Mouse (Mus musculus) bone marrow, adult 2 months (tissue): ENCODE measurements around the gene 3110009E18Rik. TPM values are rescaled to one million over a fixed set of nuclear protein-coding genes. Genes with fewer than 3 reads are reported as not detected.

ENCODE experiments used
- H3K27ac ChIP-seq: fragments of 200-500 bp; 2 replicates; pipeline ENCODE4 v1.5.1; 2012; ENCODE audit warnings: low read depth, mild to moderate bottlenecking, control low read depth, inconsistent platforms, low read length; ENCODE audit not compliant: control insufficient read depth, poor library complexity, insufficient read depth
- H3K4me1 ChIP-seq: fragments of 200-500 bp; 2 replicates; pipeline ENCODE4 v1.6.1; 2011; ENCODE audit warnings: low read length; ENCODE audit not compliant: control insufficient read depth, insufficient read depth
- H3K4me3 ChIP-seq: fragments of 200-500 bp; replicated peaks from 2 replicates; pipeline ENCODE3; 2011; ENCODE audit warnings: mild to moderate bottlenecking, low read depth, low read length, control low read depth; ENCODE audit not compliant: control insufficient read depth
- CTCF ChIP-seq: fragments of 200-500 bp; IDR thresholded peaks from 2 replicates; pipeline ENCODE4 v1.5.1; 2011; ENCODE audit warnings: low read length, control low read depth; ENCODE audit not compliant: control insufficient read depth, insufficient read depth
- POLR2A ChIP-seq: fragments of 200-500 bp; IDR thresholded peaks from 2 replicates; pipeline ENCODE4 v1.6.1; 2011; ENCODE audit warnings: low read depth, mild to moderate bottlenecking, control low read depth, low read length, borderline replicate concordance; ENCODE audit not compliant: control insufficient read depth
- WGBS: fragments of 180-500 bp; shearing (Covaris S2); methylation state at CpG from one replicate; pipeline ENCODE4 v1.1.7; 2018; 5-methylcytosine and 5-hydroxymethylcytosine counted together
- polyA plus RNA-seq: library from polyadenylated mRNA; stranded (reverse); fragments of >200 nt; gene quantifications from 2 replicates; pipeline ENCODE4 v1.2.4, GENCODE M21; 2011; ENCODE audit warnings: low replicate concordance; ENCODE audit not compliant: missing spikeins, insufficient read depth, insufficient read length

3110009E18Rik gene
- polyA plus RNA-seq, 1 experiment, result 5.6 TPM

DNA sequence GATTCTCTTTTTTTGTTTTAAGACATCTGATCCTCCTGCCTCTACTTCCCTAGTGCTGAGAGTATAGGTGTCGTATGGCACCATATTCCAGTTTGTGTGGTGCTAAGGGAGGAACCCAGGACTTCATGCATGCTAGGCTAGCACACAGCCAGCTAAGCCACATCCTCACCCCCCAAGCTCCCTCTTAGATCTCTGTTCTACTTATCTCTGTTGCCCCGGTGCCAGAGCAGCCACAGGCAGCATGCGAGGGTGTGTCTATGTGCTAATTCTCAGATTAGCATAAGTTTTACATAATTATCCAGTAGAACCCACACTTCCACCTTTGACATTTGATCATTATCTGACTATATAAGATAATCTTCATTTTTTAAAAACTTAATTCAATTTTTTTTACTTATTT, 26.1 kb upstream of the 3110009E18Rik start:
- H3K4me3 ChIP-seq, result no peak overlapping the region
- no peak for TF ChIP-seq CTCF
- TF ChIP-seq POLR2A, result no peak
- 28% methylated on average over 3 of the region's 3 CpGs for WGBS
- H3K4me1 ChIP-seq, result no peaks in the 10 kb centered on the region; the same call in none of the 2 replicates
- H3K27ac ChIP-seq, result no peak overlapping the region

GRCm38 (mm10) chr1:120098327-120098726, 22.7 kb upstream of the 3110009E18Rik start:
- Histone ChIP-seq H3K4me3 (no peak overlapping the region), H3K4me1 (peaks cover 2% of the 10 kb centered on the region; the same call in 1 of the 2 replicates), H3K27ac (no peak overlapping the region)
- WGBS, result 10% methylated on average over 7 of the region's 7 CpGs
- TF ChIP-seq POLR2A (no peak), CTCF (peak; percentile 68)

DNA sequence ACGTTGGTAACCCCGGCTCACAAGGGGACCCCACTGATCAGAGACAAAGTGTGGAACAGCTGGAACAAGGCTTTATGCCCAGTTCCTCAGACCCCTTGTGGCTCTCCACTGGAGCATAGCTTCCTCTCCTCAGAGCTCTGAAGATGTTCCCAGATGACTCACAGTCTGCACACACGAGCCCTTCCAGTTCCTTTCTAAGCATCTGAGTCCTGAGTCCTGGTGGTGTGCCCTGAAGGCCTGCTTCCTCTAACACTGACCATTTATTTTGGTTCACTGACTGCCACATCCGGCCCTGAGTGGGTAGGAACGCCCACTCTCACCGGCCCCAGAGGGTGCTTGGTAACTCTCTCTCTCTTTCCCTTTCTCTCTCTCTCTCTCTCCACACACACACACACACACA, 21.5 kb upstream of the 3110009E18Rik start:
- H3K27ac ChIP-seq, result peak overlapping the region; percentile 65
- H3K4me3 ChIP-seq, result no peak overlapping the region
- TF ChIP-seq POLR2A (no peak), CTCF (no peak)
- WGBS, result 15% methylated on average over 6 of the region's 6 CpGs
- peaks cover 2% of the 10 kb centered on the region; the same call in 1 of the 2 replicates for H3K4me1 ChIP-seq

GRCm38 (mm10) chr1:120100456-120101226, 20.3 kb upstream of the 3110009E18Rik start:
- H3K27ac ChIP-seq, result peak overlapping the region; percentile 19; the same call in 1 of the 2 replicates
- WGBS, result 56% methylated on average over 8 of the region's 8 CpGs
- no peak overlapping the region for H3K4me3 ChIP-seq
- peaks cover 2% of the 10 kb centered on the region; the same call in 1 of the 2 replicates for H3K4me1 ChIP-seq
- no peak for TF ChIP-seq CTCF
- no peak for TF ChIP-seq POLR2A

DNA sequence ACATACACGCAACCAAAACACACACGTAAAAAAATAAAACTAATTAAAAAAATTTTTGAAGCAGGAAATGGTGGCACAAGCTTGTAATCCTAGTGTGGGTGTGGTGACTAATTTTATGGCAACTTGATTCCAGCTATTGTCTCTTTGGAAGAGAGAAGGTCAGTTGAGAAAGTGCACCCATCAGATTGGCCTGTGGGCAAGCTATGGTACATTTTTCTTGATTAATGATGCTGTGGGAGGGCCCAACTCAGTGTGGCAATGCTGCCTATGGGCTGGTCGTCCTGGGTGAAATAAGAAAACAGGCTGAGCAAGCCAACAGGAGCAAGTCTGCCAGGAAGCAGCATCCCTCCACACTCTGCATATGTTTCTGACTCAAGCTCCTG, 19.8 kb upstream of the 3110009E18Rik start:
- no peak for TF ChIP-seq POLR2A
- TF ChIP-seq CTCF, result no peak
- no peak overlapping the region for H3K4me3 ChIP-seq
- 70% methylated on average over 3 of the region's 3 CpGs for WGBS
- H3K4me1 ChIP-seq, result peaks cover 2% of the 10 kb centered on the region; the same call in 1 of the 2 replicates
- H3K27ac ChIP-seq, result no peak overlapping the region

GRCm38 (mm10) chr1:120105556-120105959, 15.4 kb upstream of the 3110009E18Rik start:
- H3K4me3 ChIP-seq, result no peak overlapping the region
- peaks cover 1% of the 10 kb centered on the region; the same call in 1 of the 2 replicates for H3K4me1 ChIP-seq
- 52% methylated on average over 5 of the region's 5 CpGs for WGBS
- no peak overlapping the region for H3K27ac ChIP-seq
- TF ChIP-seq CTCF (no peak), POLR2A (no peak)

DNA sequence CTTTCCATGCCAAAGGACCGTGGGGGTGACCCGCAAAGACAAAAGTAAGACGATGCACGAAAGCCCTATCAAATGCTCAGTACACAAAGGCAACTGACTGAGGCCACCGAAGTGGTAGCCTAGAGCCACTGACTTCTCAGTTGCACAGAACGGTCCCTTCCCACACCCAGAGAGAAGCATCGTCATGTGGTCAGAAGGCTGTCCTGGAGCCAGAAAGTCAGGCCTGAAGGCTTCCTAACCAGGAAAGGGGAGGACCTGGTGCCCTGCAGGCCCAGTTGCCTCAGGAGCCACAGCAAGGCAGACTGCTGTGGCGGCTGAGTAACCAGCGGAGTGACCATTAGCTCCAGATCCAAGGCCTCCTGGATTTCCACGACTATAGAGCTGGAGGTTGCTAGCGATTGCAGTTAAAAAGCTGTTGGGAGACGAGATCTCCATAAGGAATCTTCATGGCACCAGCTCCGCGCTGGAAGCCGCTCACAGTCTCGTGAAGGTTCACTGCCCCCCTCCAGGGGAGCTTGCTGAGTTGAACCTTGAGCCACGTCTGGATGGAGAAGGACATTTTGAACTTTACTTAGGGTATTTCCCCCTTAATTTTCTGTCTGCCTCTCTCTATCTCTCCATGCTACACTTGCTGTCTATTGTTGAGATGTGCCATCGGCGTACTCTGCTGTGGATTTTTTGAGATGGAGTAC, 11.1 kb upstream of the 3110009E18Rik start:
- Histone ChIP-seq H3K27ac (no peak overlapping the region), H3K4me3 (no peak overlapping the region), H3K4me1 (no peaks in the 10 kb centered on the region)
- TF ChIP-seq POLR2A (no peak), CTCF (no peak)
- 85% methylated on average over 19 of the region's 19 CpGs for WGBS

DNA sequence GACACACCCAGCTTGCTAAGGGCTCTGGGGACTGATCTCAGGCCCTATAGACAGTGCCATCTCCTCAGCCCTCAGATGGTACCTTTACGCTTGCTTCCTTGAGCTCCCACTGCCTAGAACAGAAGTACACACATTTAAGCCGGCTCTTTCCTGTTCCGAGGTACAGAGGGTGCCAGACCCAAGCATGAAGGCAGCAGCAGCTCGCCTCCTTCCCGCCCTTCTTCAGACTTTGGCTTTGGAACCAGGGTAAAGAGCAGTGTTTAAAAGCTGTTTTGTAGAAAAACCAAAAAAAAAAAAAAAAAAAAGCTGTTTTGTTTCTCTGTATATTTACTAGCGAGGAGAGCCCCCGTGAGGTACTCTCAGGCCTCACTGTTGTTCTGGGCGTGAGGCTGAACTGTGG, 9.2 kb upstream of the 3110009E18Rik start:
- TF ChIP-seq POLR2A (no peak), CTCF (no peak)
- WGBS, result 84% methylated on average over 8 of the region's 8 CpGs
- no peaks in the 10 kb centered on the region for H3K4me1 ChIP-seq
- no peak overlapping the region for H3K27ac ChIP-seq
- H3K4me3 ChIP-seq, result no peak overlapping the region
